Comparison of ENCODE assay signal across 22 mouse cellular contexts in the genomic region with DNA sequence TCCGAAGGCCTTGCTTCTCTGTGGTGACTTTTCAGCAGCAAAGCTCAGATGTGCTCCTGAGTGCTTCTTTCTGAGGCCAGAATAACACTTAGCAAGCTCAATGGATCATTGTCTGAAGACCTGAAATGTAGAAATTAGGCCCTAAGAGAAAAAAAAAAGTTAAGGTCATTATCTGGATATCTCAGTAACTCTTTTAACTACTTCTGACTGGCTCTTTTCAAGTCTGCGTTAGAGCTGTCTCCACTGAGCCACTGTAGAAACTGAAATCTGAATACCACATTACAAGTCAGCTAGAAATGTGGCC. TPM values are rescaled to one million over a fixed set of nuclear protein-coding genes. Genes with fewer than 3 reads are reported as not detected.
A peak's percentile ranks its signal among the peaks of the same experiment; 100 is the strongest.
DNase-seq lines count a peak whose midpoint lies in the region; ATAC-seq and TF ChIP-seq lines count a peak whose summit lies in the region.
"Had no signal": no experiment of that assay in that cellular context is flagged by ENCODE, and none has a peak within 500 bp of the region (broad histone marks: within the 10 kb centered on the region; RNA-seq: fewer than 3 reads in every experiment).

No protein-coding gene starts in this region.

- no peak overlapping the region for H3K9ac ChIP-seq in heart, embryonic 13.5 days
- no peak overlapping the region for H3K9ac ChIP-seq in heart, adult 2 months (ENCODE audit: low read depth, low read length)
- H3K9ac ChIP-seq in midbrain, embryonic 13.5 days (replicated peaks), result no peak overlapping the region
- H3K9ac ChIP-seq: forebrain, embryonic 13.5 days; heart, embryonic 15.5 days; liver, embryonic 15.5 days; midbrain, embryonic 12.5 days; neural tube, embryonic 13.5 days; stomach, embryonic 15.5 days had no signal

- no peak overlapping the region for H3K4me2 ChIP-seq in heart, embryonic 13.5 days
- H3K4me2 ChIP-seq in midbrain, embryonic 13.5 days (replicated peaks), result no peak overlapping the region
- H3K4me2 ChIP-seq: forebrain, embryonic 13.5 days; heart, embryonic 15.5 days; liver, embryonic 15.5 days; midbrain, embryonic 12.5 days; neural tube, embryonic 13.5 days; stomach, embryonic 15.5 days had no signal

- H3K9me3 ChIP-seq in heart, embryonic 13.5 days, result no peaks in the 10 kb centered on the region
- no peaks in the 10 kb centered on the region for H3K9me3 ChIP-seq in midbrain, embryonic 10.5 days (replicated peaks)
- H3K9me3 ChIP-seq in midbrain, embryonic 13.5 days, result no peaks in the 10 kb centered on the region
- H3K9me3 ChIP-seq: forebrain, embryonic 13.5 days; heart, embryonic 15.5 days; liver, embryonic 15.5 days; midbrain, embryonic 12.5 days; neural tube, embryonic 13.5 days; stomach, embryonic 15.5 days had no signal

- no peak for TF ChIP-seq CTCF in heart, adult 2 months (IDR thresholded peaks at IDR 0.05)
- no peak for TF ChIP-seq CTCF in embryonic fibroblast, embryonic 13.5 days (IDR thresholded peaks at IDR 0.05; ENCODE audit: borderline replicate concordance, insufficient read depth, low read length)

- TF ChIP-seq EP300 in heart, adult 2 months (IDR thresholded peaks at IDR 0.05; ENCODE audit: insufficient read depth, low read depth, low read length), result no peak

- intact Hi-C loops in heart, adult 2 months (cut with DNase I), result no loop called here

- WGBS in heart, embryonic 13.5 days, result 54% methylated on average over 2 of the region's 2 CpGs
- 62% methylated on average over 2 of the region's 2 CpGs for WGBS in heart, adult 2 months
- 44% methylated on average over 2 of the region's 2 CpGs for WGBS in midbrain, embryonic 10.5 days
- WGBS in midbrain, embryonic 13.5 days, result 22% methylated on average over 2 of the region's 2 CpGs

- no peaks in the 10 kb centered on the region for H3K27me3 ChIP-seq in heart, embryonic 13.5 days (replicated peaks)
- H3K27me3 ChIP-seq in heart, adult 2 months (ENCODE audit: control insufficient read depth, insufficient read depth, low read length), result no peaks in the 10 kb centered on the region
- H3K27me3 ChIP-seq in midbrain, embryonic 10.5 days (ENCODE audit: low read depth, poor library complexity, severe bottlenecking), result no peaks in the 10 kb centered on the region
- H3K27me3 ChIP-seq in midbrain, embryonic 13.5 days, result no peaks in the 10 kb centered on the region
- H3K27me3 ChIP-seq: forebrain, embryonic 13.5 days; heart, embryonic 15.5 days; liver, embryonic 15.5 days; neural tube, embryonic 13.5 days; stomach, embryonic 15.5 days had no signal

- H3K27ac ChIP-seq in heart, embryonic 13.5 days (replicated peaks), result 0 out of 2 replicates have a peak overlapping the region, but pooled peaks have one; percentile 5
- no peak overlapping the region for H3K27ac ChIP-seq in heart, adult 2 months
- peak overlapping the region; percentile 63 for H3K27ac ChIP-seq in midbrain, embryonic 10.5 days (replicated peaks)
- H3K27ac ChIP-seq in midbrain, embryonic 13.5 days, result no peak overlapping the region
- peak overlapping the region; percentile 64; the same call in 1 of the 2 replicates for H3K27ac ChIP-seq in embryonic fibroblast, embryonic 13.5 days (ENCODE audit: insufficient read depth, low read length)
- H3K27ac ChIP-seq: forebrain, embryonic 13.5 days; heart, embryonic 15.5 days; layer of hippocampus, adult 2 months; left cerebral cortex, adult 2 months; liver, embryonic 15.5 days; midbrain, embryonic 12.5 days; neural tube, embryonic 13.5 days; stomach, embryonic 15.5 days had no signal

- no peaks in the 10 kb centered on the region for H3K79me2 ChIP-seq in heart, adult 2 months (replicated peaks; ENCODE audit: control insufficient read depth, insufficient read depth, low read length)

- ATAC-seq in heart, embryonic 13.5 days (ENCODE audit: extremely low read depth, insufficient number of reproducible peaks, low FRiP score, low TSS enrichment), result no peak
- no peak for ATAC-seq in midbrain, embryonic 13.5 days

- no peaks in the 10 kb centered on the region for H3K36me3 ChIP-seq in heart, embryonic 13.5 days
- H3K36me3 ChIP-seq in heart, adult 2 months (ENCODE audit: control insufficient read depth, insufficient read depth, low read length), result no peaks in the 10 kb centered on the region
- no peaks in the 10 kb centered on the region for H3K36me3 ChIP-seq in midbrain, embryonic 10.5 days
- no peaks in the 10 kb centered on the region for H3K36me3 ChIP-seq in midbrain, embryonic 13.5 days
- H3K36me3 ChIP-seq: heart, embryonic 15.5 days; liver, embryonic 15.5 days; midbrain, embryonic 12.5 days; neural tube, embryonic 13.5 days; stomach, embryonic 15.5 days had no signal

- H3K4me1 ChIP-seq in heart, embryonic 13.5 days, result peaks cover 13% of the 10 kb centered on the region
- H3K4me1 ChIP-seq in heart, adult 2 months (ENCODE audit: control insufficient read depth, insufficient read depth, low read length), result peaks cover 2% of the 10 kb centered on the region
- H3K4me1 ChIP-seq in midbrain, embryonic 10.5 days, result peaks cover 29% of the 10 kb centered on the region
- peaks cover 24% of the 10 kb centered on the region for H3K4me1 ChIP-seq in midbrain, embryonic 13.5 days (replicated peaks)
- H3K4me1 ChIP-seq in embryonic fibroblast, embryonic 13.5 days (ENCODE audit: control insufficient read depth, insufficient read depth, low read length), result peaks cover 4% of the 10 kb centered on the region; the same call in 1 of the 2 replicates
- H3K4me1 ChIP-seq: heart, embryonic 15.5 days; liver, embryonic 15.5 days; stomach, embryonic 15.5 days had no signal

- no peak for DNase-seq in heart, adult 2 months
- DNase-seq in midbrain, embryonic 10.5 days (ENCODE audit: low spot score), result no peak
- peak; percentile 59 for DNase-seq in retina, embryonic 14.5 days (ENCODE audit: low spot score)
- no peak for DNase-seq in right cerebral cortex, adult 18-20 months
- no peak for DNase-seq in layer of hippocampus, adult 9-11 months
- DNase-seq: adrenal gland, postnatal 25 days; cerebellum, adult 18-20 months; cerebellum, postnatal 36 days; kidney, adult 2 months; left cerebral cortex, postnatal 4 days; right cerebral cortex, postnatal 25 days had no signal

- H3K4me3 ChIP-seq in heart, embryonic 13.5 days, result no peak overlapping the region
- H3K4me3 ChIP-seq in heart, adult 2 months, result no peak overlapping the region
- H3K4me3 ChIP-seq in midbrain, embryonic 10.5 days, result no peak overlapping the region
- no peak overlapping the region for H3K4me3 ChIP-seq in midbrain, embryonic 13.5 days (replicated peaks)
- H3K4me3 ChIP-seq in embryonic fibroblast, embryonic 13.5 days (ENCODE audit: insufficient read depth, low read length), result no peak overlapping the region
- H3K4me3 ChIP-seq: forebrain, embryonic 13.5 days; heart, embryonic 15.5 days; layer of hippocampus, adult 2 months; left cerebral cortex, adult 2 months; liver, embryonic 15.5 days; midbrain, embryonic 12.5 days; neural tube, embryonic 13.5 days; stomach, embryonic 15.5 days had no signal

- TF ChIP-seq POLR2A in heart, adult 2 months (IDR thresholded peaks at IDR 0.05; ENCODE audit: insufficient read depth, low read depth, low read length), result no peak
- TF ChIP-seq POLR2A in embryonic fibroblast, embryonic 13.5 days (IDR thresholded peaks at IDR 0.05; ENCODE audit: low read depth, low read length), result no peak

RNA-seq across cellular contexts. Expression of a gene that starts 33.8 kb away (rescaled TPM):
- 26.9 and 27.5 TPM in 2 replicates for polyA plus RNA-seq in heart, embryonic 13.5 days (2015; fragmentation: Nextera tagmentation; extraction: Ambion mirVana)
- total RNA-seq in heart, adult 2 months (2021), result 10 to 100 TPM; 16.8 to 19.0 TPM
- 9.8 and 14.1 TPM in 2 replicates for polyA plus RNA-seq in heart, adult 2 months (2012; rRNA removed)
- polyA plus RNA-seq in midbrain, embryonic 10.5 days (2016; fragmentation: Nextera tagmentation; extraction: Ambion mirVana), result 18.7 and 21.2 TPM in 2 replicates
- polyA plus RNA-seq in midbrain, embryonic 13.5 days (2015; fragmentation: Nextera tagmentation; extraction: Ambion mirVana), result 20.4 and 21.5 TPM in 2 replicates
- polyA plus RNA-seq in embryonic fibroblast, embryonic 13.5 days (2011; ENCODE audit: insufficient read length, low read depth, missing spikeins), result 15.6 and 17.8 TPM in 2 replicates

Comparison
In these comparisons a context has a peak if more than half of its experiments do, and no peak if none do; other contexts are left out.
1. H3K27ac ChIP-seq: peak in heart, embryonic 13.5 days (single experiment), midbrain, embryonic 10.5 days (single experiment) and embryonic fibroblast, embryonic 13.5 days (single experiment); none in heart, adult 2 months (single experiment) and midbrain, embryonic 13.5 days (single experiment).